Mouse (Mus musculus) layer of hippocampus, adult 8-10 months (tissue): ENCODE measurements around the gene 2210408I21Rik. TPM values are rescaled to one million over a fixed set of nuclear protein-coding genes. Genes with fewer than 3 reads are reported as not detected.
"Not testable (repeated sequence)": the region's sequence is repeated elsewhere in the genome, so short reads cannot be mapped to it uniquely, and the experiment has no call there.

Experiments used
- DNase-seq, 2 experiments: peaks; one replicate each; pipeline ENCODE4 v3.0.0; 2022; ENCODE audit warnings: low spot score in 2 of 2
- total RNA-seq, 4 experiments: library from RNA; stranded (reverse); gene quantifications; 2 replicates each; pipeline ENCODE4 v1.2.4; 2022

The 2210408I21Rik gene
- 10 to 100 TPM; 20.5 to 24.2 (median 22.0) TPM for total RNA-seq

DNA sequence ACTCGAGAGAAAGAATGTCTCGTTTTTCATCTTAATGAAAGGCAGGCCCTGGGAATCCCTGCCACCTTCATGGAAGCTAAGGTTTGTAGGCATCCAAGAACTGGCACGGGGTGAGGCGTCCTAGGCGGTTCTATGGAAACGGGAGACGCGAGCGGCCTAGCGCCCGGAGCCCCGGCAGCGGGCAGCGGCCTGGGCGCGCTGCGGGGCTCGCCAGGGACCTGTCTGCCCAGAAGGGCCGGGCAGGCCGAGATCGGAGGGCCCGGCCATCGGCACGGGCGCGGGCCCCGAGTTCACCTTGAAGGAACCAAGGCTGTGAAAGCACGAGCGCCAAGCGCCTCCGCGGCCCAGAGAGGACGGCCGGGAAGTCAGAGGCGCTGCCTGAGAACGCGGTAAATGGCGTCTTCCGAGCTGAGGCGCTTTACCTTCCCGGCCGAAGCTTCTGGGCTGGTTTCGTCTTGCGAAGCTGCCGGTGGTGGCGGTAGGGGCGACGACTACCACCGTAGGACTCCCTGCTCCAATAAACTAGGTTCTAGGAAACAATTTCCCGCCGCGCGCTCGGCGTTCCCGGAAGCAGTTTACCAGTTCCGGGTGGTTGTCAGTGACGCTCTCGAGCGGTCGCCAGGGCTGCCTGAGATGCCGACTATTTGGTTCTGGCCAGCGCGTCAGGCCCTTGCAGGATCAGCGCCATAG is at the start of gene 2210408I21Rik, which contains the start of gene Slf1:
Gene 2210408I21Rik, plus strand, starts transcription at position 610 of the 690 bp plus-strand sequence.
Gene Slf1, minus strand, starts transcription at position 543 of the 690 bp plus-strand sequence.
- DNase-seq = peak; percentile 85 to 89

DNA sequence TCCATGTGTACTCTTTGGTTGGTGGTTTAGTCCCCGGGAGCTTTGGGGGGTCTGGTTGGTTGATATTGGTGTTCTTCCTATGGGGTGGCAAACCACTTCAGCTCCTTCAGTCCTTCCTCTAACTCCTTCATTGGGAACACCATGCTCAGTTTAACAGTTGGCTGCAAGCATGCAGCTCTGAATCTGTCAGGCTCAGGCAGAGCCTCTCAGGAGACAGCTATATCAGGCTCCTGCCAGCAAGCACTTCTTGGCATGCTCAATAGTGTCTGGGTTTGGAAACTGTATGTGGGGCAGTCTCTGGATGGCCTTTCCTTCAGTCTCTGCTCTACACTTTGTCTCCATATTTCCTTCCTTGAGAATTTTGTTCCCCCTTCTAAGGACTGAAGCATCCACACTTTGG is 42.5 kb upstream of the 2210408I21Rik start:
- DNase-seq = not testable (repeated sequence)

DNA sequence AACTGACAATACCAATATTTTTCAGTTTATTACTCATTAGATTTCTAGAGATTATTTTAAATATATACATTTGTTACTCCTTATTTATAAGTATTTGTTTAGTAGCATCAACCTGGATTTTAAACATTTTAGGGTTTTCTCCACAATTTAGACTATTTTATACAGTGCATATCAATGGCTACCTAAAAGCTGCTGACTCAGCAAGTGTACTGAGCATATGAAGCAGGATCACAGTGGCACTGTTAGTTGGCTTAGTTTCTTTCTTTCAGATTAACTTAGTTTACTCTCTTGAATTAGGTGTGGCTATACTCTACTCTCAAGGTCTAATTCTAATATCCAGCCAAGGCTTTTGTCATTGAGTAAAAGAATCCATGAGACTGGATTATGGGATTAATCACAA is 27.6 kb upstream of the 2210408I21Rik start:
- no peak for DNase-seq

DNA sequence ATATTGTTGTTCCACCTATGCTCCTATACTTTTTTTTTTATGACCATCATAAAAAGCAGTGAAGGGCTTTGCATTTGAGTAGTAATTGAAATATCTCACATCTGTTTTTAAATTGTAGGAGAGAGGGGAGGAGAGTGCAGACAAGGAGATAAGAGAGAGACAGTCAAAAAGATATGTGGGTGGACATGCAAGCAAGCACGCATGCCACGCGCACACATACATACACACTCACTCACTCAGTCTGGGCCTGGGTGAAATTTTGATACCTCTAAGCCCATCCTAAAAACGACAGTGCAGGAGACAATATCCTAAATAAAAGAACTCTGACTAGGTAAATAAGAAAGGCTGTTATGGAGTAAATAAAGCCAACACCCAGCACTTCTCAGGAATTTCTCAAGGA is 16.6 kb upstream of the 2210408I21Rik start:
- DNase-seq = no peak

DNA sequence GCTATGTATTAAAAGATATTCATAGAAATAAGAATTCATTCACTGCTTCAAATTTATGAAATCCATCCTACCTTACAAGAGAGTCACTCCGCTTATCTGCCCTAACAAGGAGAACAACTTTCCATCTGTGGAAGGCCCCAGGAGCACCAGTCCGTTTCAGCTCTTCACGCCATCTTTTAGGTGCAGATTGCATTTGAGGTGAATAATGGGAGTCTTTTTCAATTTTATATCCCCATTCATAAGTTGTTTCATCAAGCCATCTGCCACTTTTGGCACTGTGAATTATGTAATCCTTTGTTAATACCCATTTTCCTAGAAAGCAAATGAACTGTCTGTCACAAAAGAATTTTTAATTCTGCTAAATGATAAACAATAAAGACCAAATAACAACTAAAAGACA is 10.2 kb upstream of the 2210408I21Rik start:
- no peak for DNase-seq

DNA sequence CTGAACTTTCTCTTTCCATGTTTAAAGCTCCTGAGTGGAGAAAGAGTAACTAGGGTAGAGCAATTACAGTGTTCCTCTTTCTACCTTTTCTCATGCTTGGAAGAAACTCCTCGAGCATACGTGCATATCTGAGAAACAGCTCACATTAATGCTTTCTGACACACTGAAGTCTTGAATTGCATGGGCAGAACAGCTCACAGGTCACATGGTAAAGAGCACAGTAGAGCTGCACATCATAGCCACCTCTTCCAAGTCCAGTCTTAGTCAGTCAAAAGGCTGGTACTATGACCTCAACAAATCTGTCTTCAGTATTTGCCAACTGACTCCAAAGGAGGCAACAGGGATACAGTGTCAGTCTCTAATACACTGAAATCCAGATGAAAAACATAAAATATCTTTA is 7.1 kb upstream of the 2210408I21Rik start:
- no peak for DNase-seq

DNA sequence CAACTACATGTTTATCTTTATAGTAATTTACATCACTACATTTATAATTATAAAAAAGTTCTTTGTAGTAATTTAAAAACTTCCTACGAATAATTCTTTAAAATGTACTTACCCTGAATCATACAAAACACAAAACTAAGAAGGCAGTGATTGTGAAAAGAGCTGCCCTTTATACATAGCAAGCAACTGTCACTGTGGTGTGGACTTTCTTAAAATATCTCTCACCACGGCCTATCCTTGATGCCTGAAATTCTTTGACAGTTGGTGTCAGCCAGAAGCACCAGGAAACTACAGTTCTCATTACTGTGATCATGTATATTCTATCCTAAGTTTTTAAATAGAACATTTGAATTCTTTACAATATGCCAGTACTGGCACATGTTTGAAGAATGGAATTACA is 4.2 kb upstream of the 2210408I21Rik start:
- DNase-seq = no peak

DNA sequence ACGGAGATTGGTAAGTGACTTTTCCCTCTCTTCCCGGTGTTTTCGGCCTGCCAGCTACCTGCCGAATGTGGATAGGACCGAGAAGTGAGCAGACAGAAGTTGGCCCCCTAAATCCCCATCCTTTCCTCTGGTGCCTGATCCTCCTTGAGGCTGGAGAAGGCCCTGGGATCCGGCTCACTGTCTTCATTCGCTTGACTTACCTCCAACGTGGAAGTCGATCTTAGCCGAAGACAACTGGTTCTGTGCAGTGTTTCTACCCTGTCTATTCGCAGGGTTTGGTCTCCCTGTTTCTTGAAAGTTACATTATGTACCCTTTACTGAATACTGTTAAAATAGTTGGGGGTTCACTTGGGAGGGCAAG is 261 bp downstream of the 2210408I21Rik start:
- DNase-seq = no peak

DNA sequence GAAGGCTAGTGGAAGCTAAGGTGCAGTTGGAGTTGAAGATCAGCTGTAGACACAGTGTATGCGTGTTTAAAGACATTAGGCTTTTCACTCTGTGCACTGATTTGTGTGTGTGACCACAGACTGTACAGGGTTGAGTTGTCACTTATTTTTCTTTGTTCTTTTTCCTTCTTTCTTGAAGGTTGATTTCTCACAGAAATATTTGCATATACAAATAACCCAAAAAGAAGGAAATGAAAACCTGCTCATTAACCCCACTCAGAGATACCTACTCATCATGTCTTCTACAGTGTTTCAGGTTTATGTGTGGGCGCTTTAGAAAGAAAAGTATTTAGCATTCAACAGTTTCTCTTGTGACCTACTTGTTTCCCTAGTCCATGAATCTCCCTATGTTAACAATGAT is 5.5 kb downstream of the 2210408I21Rik start:
- DNase-seq = no peak

DNA sequence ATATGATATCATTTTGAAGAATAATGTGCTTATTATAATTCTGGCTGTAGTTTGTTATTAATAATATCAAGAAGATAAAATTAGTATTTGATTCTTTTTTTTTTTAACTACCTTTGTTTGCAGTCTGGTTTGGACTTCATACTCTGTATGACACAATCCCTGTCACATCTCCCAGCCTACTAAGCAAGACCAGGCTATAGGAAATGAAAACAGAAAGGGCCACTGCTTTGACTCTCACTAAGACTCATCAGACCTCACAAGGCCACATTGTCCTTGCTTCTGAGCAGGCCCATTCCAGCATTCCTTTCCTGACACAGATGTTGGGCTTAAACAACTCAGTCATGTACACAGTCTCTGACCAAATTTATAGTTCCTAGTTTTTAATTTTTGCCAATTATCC is 42.6 kb downstream of the 2210408I21Rik start:
- no peak for DNase-seq

DNA sequence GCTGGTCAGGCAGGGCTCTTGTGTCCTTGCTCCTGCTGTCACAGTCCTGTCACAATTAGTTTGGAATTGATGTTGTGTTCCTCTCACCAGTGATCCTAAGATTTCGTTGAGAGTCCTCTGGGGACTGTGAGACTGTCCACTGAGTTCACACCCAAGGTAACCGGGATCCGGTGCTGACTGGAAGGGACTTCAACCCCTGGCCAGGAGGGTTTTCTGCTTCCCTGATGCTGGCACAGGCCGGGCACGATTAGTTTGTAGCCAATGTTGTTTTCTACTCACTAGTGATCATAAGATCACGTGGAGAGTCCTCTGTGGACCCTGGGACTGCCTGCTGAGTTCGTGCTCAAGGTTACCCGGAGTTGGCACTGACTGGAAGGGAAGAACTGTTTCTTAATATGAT is 55.3 kb downstream of the 2210408I21Rik start:
- no peak for DNase-seq

DNA sequence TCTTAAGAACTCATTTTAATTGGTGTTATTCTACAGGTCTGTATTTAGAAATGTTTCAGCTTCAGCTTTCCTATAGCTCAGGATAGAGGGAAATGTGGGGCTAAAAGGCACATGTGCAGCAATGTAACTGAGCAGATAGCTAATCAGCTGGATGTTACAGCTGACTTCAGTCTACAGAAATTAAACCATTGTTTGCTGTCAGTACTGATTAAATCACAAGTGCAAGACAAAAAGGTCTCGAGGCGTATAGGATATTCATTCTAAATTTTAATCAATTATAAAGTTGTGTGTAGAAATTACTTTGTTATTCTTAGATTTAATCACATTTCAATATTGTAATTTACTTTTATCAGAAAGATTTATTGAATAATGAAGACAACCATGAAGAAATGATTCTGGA is 56.9 kb downstream of the 2210408I21Rik start:
- DNase-seq = no peak

DNA sequence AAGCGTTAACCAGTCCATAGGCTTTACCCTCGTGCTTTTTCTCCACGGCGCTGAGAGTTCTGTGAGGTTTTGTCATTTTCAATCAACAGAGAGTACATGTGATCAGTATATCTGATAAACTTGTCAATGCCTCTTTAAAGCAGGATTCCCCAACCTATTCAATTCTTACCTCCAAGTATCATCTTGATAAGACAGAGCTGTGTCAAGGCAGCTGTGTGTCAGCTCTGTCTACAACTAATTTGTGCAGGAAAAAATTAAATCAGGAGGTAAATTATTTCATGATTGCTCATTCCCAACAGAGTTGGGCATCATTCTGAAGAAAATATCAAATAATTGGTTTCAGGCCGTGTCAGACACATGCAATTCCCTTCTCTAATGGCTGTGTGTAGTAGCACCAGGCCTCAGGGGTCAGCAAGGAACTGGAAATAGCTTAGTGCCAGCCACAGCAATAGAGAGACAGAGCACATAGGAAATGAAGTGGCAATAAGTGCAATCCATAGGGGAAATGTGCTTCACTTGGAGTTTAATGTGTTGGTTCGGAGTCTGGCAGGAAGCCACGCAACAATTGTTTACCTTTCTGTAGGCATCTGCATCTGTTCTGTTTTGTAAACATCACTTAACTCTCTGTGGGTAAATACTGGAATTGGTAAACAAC is 73.6 kb downstream of the 2210408I21Rik start:
- no peak for DNase-seq

DNA sequence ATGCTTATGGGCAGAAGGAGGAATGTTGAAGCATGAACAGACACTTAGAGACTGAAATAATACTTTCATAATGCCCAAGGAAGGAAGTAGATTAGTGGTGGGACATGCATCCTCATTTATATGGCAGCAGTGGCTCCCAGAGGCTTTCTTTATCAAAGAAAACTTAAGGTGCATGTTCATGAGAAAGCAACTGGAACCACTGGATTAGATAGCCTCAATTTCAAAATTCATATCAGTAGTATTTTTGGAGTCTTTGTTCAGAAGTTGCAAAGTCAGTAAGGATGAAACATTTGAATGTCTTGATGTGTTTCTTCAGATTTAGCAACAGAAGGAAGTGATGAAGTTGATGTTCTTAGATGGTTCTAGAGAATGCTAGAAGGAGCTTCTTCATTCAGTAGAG is 77.9 kb downstream of the 2210408I21Rik start:
- DNase-seq = no peak

DNA sequence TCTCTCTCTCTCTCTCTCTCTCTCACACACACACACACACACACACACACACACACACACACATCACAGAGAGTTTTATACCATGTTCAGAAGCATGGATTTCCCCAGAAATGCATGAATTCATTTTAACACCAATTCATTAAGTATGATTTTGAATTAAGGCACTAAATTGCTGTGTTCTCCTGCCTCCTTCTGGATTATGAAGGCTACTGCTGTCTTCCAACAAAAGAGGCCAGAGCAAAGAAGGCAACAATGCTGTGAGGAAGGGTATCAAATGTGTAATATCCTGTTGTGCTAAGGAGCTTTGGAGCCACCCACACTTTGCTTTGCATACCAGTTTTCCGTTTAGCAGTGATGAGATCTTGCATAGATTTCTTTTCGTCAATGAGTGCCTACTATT is 80.1 kb downstream of the 2210408I21Rik start:
- no peak for DNase-seq

DNA sequence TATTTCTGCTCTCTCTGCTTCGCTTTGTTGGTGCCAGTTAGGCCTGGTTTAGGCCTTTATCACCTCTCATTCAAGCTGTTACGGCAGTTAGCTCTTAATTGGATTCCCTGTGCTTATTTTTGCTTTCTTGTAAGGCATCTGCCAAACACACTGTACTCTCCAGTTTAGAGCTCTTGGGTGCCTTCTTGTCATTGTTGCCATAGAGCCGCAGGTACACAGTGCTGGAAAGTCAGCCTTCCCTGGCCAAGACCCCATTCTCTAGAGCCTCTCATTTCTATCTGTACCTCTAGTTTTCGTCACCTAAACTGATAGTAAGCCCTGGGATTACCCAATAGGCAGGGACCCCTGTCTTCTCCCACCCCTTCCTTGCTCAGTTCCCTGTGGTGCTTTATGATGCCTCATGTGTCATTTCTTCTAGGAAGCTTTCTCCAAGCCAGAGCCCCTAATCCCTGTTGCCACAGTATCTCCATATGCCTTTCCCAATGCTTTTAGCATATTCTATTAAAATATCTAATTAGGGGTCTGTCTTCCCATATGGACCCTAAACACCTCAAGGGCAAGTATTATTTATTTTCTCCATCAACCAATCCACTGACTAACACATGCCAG is 82.4 kb downstream of the 2210408I21Rik start:
- DNase-seq = no peak

DNA sequence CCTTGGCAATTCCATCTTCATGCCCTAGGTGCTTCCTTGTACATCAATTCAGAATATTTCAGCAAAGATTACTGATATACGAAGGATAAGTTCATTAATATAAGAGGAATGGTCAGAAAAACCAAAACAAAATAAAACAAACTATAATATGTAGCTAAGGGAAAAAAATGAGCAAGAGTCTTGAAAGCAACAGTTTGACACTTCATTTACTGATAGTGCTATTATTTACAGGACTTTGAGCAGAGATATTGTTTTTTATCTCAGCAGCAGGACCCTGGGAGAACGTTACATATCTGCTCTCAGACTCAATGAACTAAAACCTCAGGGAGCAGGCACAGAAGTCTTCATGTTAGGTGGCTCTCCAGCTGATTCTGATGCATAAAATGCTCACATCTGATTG is 85.7 kb downstream of the 2210408I21Rik start:
- no peak for DNase-seq

DNA sequence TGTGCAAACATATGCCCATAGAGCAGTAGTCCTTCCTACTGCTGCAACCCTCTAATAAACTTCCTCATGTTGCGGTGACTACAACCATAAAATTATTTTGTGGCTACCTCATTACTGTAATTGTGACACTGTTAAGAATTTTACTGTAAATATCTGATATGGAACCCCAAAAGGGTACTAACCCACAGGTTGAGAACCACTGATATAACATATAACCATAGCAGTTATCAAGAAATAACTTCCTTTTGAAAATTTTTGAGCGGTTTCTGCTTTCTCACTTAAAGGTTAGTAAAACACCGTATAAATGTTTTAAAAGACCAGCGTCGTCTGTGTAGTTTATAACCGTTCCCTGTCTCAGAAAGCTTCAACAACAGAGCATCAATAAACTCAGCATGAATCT is 121.2 kb downstream of the 2210408I21Rik start:
- DNase-seq = no peak

DNA sequence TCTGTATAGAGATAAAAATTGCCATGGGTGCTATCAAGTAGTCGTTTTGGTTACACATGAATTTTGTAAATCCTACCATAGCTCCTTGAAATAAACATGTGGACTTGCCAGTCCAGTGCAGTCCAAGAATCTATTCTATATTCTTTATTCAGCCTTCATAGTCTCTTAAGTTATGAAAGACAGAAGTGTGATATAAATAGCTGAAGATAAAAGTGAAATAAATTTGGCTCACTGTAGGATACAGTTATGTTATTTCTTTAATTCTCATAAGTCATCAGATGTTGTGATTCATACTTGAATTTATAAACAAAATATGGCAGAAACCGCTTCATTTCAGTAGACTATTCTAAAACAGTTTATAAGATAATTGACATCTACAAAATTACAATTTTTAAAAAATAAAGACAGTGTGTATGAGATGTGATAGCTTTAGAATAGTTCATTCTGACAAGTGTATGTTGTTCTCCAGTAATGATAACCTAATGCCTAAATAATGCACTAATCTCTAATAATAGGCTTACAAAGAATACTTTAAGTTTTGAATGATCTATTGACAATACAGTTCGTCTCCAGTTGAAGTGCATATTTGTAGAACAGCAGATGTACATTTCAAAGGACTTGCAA is 127.5 kb downstream of the 2210408I21Rik start:
- DNase-seq = no peak

DNA sequence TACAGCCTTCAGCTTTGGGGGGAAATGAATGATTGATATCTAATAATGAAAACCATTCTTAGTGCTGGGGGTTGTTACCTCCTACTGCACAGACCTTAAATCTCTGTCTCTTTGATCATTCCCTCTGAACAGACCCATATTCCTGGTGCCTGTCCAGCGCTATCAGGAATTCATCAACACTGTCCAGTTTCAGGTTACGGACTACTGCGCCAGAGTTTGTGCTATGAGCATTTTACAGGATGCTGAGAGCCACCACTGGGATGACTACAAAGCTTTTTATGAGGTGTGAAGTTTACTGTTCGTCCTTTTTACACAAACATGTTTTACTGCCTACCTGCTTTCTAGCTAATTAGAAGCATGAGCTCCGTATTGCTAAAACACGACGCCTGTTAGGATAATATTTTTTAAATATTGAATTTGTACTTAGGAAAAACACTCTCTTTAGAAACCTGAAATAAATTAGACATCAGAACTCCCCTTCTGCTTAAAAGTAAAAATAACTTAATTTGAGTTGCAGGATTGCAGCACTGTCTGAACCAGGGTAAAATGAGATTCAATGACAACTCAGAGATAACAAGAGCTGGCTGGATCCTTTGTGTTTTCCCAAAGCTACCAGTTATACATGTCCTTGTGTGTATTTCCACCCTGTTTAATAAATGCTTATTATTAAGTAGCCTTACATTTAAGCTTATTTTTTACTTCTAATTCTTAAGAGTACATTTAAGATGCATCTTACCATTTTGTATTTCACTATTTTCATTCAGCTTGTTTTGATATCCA is 128.2 kb downstream of the 2210408I21Rik start:
- no peak for DNase-seq

DNA sequence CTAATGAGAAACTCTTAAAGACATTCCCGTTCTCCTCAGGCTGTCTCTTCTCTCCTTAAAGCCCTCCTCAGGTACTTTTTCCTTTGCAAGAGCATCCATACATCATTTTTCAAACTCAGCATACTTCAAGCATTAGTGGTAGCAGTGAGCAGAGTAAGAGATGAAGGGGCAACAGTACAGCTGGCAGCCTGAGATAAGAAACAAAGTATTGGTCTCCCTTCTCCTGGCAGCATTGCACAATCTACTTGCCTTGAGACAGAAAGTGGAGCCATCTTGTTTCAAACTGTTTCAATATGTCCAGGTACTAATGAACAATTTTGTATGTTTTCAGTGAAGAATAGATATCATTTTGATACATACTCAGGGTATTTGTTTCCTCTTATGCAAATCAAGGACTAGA is 129.1 kb downstream of the 2210408I21Rik start:
- no peak for DNase-seq
